Mouse (Mus musculus) cerebellum, adult 8-10 months (tissue): ENCODE results near the gene Sh3bgrl.
"Not testable (repeated sequence)": the region's sequence is repeated elsewhere in the genome, so short reads cannot be mapped to it uniquely, and the experiment has no call there.

Experiments used
- DNase-seq: peaks from one replicate; pipeline ENCODE4 v3.0.0; 2022

The Sh3bgrl gene

GRCm38 (mm10) chrX:109095245-109096242, at the start of gene Sh3bgrl:
TSS of gene Sh3bgrl (plus strand) at chrX:109095365.
- DNase-seq, result peak; percentile 3

- DNase-seq, result no peak
Observed at GRCm38 (mm10) chrX:109047773-109048172, 47.4 kb upstream of the Sh3bgrl start.

DNA sequence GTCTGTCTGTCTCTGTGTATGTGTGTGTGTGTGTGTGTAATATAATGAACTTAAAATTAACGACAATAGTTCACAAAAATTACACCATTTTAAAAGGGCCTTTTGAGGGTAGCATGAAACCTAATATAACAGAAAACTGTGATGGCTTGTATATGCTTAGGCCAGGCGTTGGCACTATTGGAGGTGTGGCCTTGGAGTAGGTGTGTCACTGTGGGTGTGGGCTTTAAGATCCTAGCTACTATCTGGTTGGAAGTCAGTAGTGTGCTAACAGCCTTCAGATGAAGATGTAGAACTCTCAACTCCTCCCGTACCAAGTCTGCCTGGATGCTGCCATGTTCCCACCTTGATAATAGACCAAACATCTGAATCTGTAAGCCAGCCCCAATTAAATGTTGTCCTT, 23.4 kb upstream of the Sh3bgrl start:
- no peak for DNase-seq

- no peak for DNase-seq
Observed at GRCm38 (mm10) chrX:109075716-109076115, 19.4 kb upstream of the Sh3bgrl start.

- DNase-seq, result no peak
Observed at GRCm38 (mm10) chrX:109076355-109076754, 18.8 kb upstream of the Sh3bgrl start.

DNA sequence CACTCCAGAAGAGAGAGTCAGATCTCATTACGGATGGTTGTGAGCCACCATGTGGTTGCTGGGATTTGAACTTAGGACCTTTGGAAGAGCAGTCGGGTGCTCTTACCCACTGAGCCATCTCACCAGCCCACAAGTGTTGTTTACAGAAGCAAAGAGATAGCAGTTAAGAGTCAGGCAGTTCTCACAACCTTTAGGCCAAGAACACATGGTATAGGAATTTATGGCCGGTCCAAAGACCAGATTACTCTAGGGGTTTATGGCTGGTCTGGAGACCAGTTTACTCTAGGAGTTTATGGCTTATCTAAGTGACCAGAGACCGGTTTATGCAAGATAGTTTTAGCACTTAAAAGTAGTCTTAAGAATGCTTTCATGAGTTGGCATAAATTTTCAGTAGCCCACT, 15.8 kb upstream of the Sh3bgrl start:
- not testable (repeated sequence) for DNase-seq

GRCm38 (mm10) chrX:109087073-109087472, 8.1 kb upstream of the Sh3bgrl start:
- no peak for DNase-seq

DNA sequence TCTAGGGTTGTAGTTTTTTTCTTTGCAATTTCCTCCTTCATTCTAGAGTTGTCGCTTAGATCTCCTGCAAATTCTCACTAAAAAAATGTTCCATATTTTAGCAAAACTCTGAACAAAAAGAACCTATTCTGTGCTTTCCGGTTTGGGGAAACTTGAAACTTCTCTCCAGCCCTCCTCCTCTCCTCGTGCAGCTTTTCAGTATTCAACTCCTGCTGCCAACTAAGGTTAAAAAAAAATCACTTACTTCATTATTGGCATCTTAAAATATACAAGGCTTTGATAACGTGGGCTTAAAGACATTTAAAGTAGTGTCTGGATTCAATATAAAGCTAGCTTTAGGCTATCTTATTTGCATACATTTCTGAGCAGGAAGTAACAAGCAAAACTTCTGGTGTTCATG, 365 bp upstream of the Sh3bgrl start:
- DNase-seq, result no peak

DNA sequence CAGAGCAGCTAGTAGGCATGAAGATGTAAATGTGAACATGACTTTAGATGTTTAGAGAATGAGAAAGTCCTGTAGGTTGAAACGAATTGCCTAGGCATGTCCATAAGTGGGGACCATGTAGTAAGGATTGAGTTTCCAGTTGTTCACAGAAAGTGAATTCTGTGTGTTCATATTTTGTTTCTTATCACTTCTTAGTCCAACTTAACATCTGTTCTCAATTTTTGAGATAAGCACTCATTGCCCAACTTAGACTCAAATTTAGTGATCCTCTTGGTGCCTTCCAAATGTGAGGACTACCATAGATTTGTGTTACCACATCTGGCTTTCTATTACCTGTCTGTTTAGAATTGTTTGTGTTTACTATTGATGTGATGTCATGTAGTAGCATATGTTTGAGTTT, 3.3 kb downstream of the Sh3bgrl start:
- no peak for DNase-seq

- no peak for DNase-seq
Observed at GRCm38 (mm10) chrX:109100441-109100840, 5.3 kb downstream of the Sh3bgrl start.

GRCm38 (mm10) chrX:109108117-109108805, 13.1 kb downstream of the Sh3bgrl start:
- DNase-seq, result no peak

GRCm38 (mm10) chrX:109112885-109113284, 17.7 kb downstream of the Sh3bgrl start:
- DNase-seq, result no peak

DNA sequence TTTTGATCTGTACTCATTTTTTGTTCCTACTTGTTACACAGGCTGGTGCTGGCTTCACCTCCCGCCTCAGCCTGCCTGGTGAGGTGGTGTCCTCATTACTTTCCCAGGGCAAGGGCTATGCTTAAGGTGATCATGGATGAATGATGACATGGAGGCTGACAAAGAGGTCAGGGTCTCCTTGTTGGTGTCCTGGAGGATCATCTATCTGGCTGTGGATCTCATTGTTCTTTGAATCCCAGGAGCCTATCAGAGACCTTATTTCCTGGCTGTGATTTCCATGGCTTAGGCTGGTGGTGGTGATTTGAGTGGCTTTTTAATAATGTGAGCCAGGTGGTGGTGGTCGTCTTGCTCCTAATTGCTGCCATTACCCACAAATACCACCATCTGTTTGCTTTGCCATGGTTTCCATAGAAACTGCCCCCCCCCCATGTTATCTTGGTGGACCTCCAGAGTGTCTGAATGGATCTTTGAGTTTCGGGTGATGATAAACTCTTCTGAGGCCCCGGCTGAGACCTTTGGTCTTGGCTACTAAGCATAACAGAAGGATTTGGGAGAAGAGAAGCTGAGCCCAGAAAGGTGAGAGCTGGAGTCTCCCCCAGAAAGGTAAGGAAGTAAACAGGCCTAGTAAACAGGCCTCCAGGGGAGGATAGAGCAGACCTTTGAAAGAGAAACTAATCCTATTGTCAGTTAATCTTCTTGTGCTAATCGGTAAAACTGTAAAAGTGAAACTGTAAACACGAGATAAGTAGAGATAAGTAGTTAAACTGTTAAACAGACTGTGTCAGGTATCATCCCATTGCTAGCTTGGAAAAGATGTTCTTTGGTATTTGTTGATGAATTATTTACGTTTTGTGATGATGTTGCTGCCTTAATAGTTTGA, 18.5 kb downstream of the Sh3bgrl start:
- no peak for DNase-seq

DNA sequence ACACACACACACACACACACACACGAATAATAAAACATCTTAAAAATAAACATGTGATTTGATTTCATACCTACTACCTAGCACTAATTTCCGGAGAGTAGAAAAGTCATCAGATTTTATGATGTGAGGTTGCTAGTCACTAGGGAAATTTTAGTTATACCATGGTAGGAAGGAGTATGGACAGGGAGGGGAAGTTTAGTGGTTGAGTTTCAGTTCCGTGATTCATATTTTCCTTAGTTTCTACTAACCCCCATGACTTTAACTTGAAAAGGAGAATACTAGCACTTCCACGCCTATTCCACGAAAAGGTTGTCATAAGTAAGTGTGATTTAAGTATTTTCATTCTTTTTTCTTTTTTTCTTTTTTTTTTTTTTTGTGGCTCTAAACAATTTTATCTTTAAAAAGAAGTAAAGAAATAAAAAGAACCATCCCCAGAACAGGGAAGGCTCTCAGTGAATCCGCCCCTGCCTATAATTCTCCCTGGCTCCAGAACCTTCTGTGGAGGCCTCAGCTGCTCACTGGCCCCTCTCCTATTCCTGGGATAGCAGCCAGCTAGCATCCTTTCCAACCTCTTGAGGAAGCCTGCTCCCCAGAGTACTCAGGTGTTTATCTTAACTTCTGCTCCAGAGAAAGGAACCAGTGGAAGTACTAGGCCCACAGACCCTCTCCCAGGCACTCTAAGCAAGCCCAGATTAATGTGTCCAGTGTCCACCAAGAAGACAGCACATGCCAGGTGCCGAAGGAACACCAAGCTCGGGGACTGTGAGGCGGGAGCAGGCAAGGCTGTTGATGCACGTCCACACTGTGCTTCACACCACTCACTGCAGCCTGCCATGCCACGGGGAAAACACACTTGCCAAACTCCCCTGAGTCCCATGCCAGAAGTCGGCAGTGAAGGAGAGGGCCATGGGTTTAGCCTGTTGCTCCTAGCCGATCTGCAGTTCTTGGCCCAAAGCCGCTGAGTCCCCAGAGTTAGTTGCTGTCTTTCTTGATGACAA, 25.0 kb downstream of the Sh3bgrl start:
- DNase-seq, result no peak

GRCm38 (mm10) chrX:109121161-109121560, 26.0 kb downstream of the Sh3bgrl start:
- DNase-seq, result no peak

GRCm38 (mm10) chrX:109122670-109123069, 27.5 kb downstream of the Sh3bgrl start:
- no peak for DNase-seq

DNA sequence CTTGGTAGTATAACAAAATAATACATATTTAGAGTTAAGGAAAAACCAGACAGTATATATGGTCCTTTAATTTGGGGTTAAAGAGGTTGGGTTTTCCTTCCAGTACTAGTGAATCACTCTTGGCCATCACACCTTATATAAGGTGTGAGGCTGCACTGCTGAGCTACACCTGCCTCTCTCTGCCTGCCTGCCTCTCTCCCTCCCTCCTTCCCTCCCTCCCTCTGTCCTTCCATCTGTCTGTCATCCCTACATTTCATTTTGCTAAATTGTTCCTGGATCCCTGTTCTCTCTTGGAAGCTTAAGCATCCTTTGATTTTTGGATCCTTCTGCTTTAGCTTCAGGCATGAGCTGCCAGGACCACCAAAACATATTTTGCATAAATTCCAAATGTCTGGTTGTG, 28.6 kb downstream of the Sh3bgrl start:
- DNase-seq, result no peak

DNA sequence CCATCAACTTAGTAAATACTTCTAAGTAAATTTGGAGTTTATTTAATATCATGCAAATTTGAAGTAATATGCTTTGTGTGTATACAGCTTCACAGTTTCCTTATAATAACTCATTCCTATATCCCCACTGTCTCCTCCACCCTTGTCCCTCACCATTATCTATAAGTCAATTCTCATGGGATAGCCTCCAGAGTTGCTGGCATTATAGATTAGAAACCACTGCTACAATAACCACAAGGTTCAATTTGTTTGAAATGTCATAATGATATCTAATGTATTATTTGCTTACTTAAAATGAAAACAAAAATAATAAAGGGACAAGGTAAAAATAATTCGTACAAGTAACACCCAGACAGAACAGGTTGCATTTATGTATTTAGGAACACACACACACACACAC, 31.7 kb downstream of the Sh3bgrl start:
- no peak for DNase-seq

DNA sequence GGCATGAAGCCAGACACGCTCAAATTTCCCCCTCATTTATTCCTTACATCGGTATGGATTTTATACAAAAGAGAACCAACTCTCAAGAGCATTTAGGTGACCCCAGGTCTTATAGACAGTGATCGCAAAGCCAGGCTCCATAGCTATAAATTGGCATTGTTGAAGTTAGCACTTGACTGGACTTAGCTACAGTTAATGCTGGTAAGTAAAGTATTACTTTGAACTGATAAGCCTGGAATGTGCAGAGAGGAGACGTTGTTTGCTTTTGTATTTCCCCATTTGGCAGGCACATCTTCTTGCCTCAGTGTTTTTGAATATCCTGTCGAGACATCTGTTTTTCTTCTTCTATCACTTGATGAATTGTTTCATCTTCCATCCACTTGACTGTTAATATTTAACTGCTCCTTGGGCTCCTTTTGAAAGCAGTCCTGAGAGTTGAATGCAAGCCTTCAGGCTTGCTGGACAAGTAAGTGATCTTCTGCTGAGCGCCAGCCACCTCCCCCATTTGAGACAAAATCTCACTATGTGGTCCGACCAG, 32.5 kb downstream of the Sh3bgrl start:
- no peak for DNase-seq

- no peak for DNase-seq
Observed at GRCm38 (mm10) chrX:109130066-109130465, 34.9 kb downstream of the Sh3bgrl start.

GRCm38 (mm10) chrX:109131834-109132233, 36.7 kb downstream of the Sh3bgrl start:
- no peak for DNase-seq
